Mouse (Mus musculus) ES-E14 (cell line): Measurements from ENCODE around the gene Dcps. TPM values are rescaled to one million over a fixed set of nuclear protein-coding genes. Genes with fewer than 3 reads are reported as not detected.

Experiments
- DNase-seq: peaks from one replicate; pipeline ENCODE4 v3.0.0-alpha.2; 2013; ENCODE audit warnings: low read depth, low spot score
- H3K27ac ChIP-seq: 2 replicates; pipeline ENCODE4 v1.5.1; 2012; ENCODE audit warnings: low read depth, mild to moderate bottlenecking, low read length, moderate library complexity, mixed read lengths; ENCODE audit not compliant: poor library complexity, insufficient read depth, severe bottlenecking
- H3K36me3 ChIP-seq: 2 replicates; pipeline ENCODE4 v1.6.1; 2012; ENCODE audit warnings: mild to moderate bottlenecking, low read length, moderate library complexity, mixed read lengths; ENCODE audit not compliant: control insufficient read depth, poor library complexity, insufficient read depth, severe bottlenecking
- H3K4me1 ChIP-seq, 2 experiments: fragments of 150-350 bp in 1 of 2; sonication (generic) in 1 of 2; 2 replicates each; pipeline ENCODE4 v1.6.1; 2012; ENCODE audit warnings: low read length in 2 of 2, mild to moderate bottlenecking in 1 of 2, mixed read lengths in 1 of 2; ENCODE audit not compliant: control insufficient read depth in 2 of 2, insufficient read depth in 2 of 2, poor library complexity in 1 of 2
- H3K4me3 ChIP-seq, 2 experiments: fragments of 150-350 bp in 1 of 2; sonication (generic) in 1 of 2; 2 replicates each; pipeline ENCODE4 v1.5.1; 2012; ENCODE audit warnings: low read length in 2 of 2, low read depth in 1 of 2, mild to moderate bottlenecking in 1 of 2, mixed read lengths in 1 of 2; ENCODE audit not compliant: insufficient read depth in 1 of 2, poor library complexity in 1 of 2, severe bottlenecking in 1 of 2
- H3K9ac ChIP-seq: 2 replicates; pipeline ENCODE4 v1.6.1; 2012; ENCODE audit warnings: low read depth, mild to moderate bottlenecking, low read length, mixed read lengths; ENCODE audit not compliant: poor library complexity, insufficient read depth, severe bottlenecking
- H3K9me3 ChIP-seq: fragments of 150-350 bp; sonication (generic); 2 replicates; pipeline ENCODE4 v1.6.1; 2012; ENCODE audit warnings: low read depth, mild to moderate bottlenecking, low read length; ENCODE audit not compliant: control insufficient read depth, insufficient read depth
- CHD2 ChIP-seq: IDR thresholded peaks from 2 replicates; pipeline ENCODE4 v1.6.1; 2014; ENCODE audit warnings: mild to moderate bottlenecking, low read depth, low read length, inconsistent platforms
- HCFC1 ChIP-seq: IDR thresholded peaks from 2 replicates; pipeline ENCODE4 v1.6.1; 2012; ENCODE audit warnings: low read length, inconsistent platforms, borderline replicate concordance; ENCODE audit not compliant: insufficient read depth
- MAFK ChIP-seq: IDR thresholded peaks from 2 replicates; pipeline ENCODE4 v1.6.1; 2014; ENCODE audit warnings: mild to moderate bottlenecking, low read depth, low read length, inconsistent platforms; ENCODE audit not compliant: insufficient read depth
- ZC3H11A ChIP-seq: IDR thresholded peaks from 2 replicates; pipeline ENCODE4 v1.6.1; 2012; ENCODE audit warnings: low read depth, mild to moderate bottlenecking, inconsistent platforms, low read length, borderline replicate concordance
- ZNF384 ChIP-seq: IDR thresholded peaks from 2 replicates; pipeline ENCODE4 v1.6.1; 2012; ENCODE audit warnings: low read depth, low read length, inconsistent platforms
- in situ Hi-C, 2 experiments: fragments of 600-800 bp; cut with MboI; formaldehyde crosslinking; loops; one replicate each; pipeline ENCODE4 v1.15.1; 2025; ENCODE audit warnings: low sequenced_read_pairs in 2 of 2, inconsistent platforms in 1 of 2; ENCODE audit not compliant: unreplicated experiment in 2 of 2
- total RNA-seq: library from RNA; depleted of rRNA; stranded (reverse); fragments of 300-350 nt; gene quantifications from 2 replicates; pipeline ENCODE4 v1.2.3, GENCODE M21; 2012

Gene Dcps
- total RNA-seq, 1 experiment, result 42.9 TPM

DNA sequence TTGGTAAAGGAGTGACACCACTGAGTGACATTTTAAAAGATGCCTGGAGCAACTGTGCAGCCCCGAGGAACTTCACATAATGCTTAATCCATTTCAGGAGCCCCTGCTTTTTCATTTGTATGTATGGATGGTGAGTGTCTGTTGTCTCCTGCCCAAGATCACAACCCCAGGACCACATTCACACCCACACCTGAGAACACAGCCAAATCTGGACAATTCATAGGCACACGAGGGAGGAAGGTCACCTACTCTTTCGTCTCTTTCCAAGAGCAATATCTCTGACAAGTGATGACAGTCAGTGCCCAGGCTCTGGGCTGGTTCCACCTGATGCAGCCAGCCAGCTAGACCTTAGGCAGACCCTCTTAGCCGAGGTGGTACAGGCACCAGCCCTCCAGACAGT is 71.2 kb downstream of the Dcps start:
- H3K36me3 ChIP-seq, result no peaks in the 10 kb centered on the region
- in situ Hi-C loops, result no loop called here
- peaks cover 2 to 6% of the 10 kb centered on the region in 2 experiments; a peak in 2 of 4 replicates for H3K4me1 ChIP-seq
- H3K4me3 ChIP-seq, result no peak overlapping the region
- TF ChIP-seq HCFC1 (no peak), ZNF384 (no peak), ZC3H11A (no peak), MAFK (no peak), CHD2 (no peak)
- H3K9me3 ChIP-seq, result no peaks in the 10 kb centered on the region
- no peak for DNase-seq
- no peak overlapping the region for H3K27ac ChIP-seq
- H3K9ac ChIP-seq, result no peak overlapping the region

DNA sequence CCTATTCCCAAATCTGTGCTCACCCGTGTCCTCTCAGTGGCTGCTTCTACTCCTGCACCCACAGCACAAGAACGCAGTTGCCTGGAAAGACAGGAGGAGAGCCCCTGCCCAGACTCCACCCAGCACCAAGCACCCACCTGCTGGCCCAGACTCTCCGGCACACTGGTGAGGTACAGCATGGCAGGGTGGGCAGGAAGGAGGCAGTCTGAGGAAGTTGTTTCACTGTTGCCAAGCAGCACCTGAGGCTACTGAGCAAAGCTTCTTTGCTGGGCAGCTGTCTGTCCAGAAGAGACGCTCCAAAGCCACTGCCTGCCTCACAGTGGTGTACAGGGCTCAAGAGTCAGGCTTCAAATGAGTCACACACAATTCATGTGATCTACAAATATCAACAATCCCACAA is 77.1 kb downstream of the Dcps start:
- in situ Hi-C loops, result no loop called here
- no peak overlapping the region for H3K9ac ChIP-seq
- TF ChIP-seq ZC3H11A (no peak), ZNF384 (no peak), MAFK (no peak), HCFC1 (no peak), CHD2 (no peak)
- peaks cover 0 to 5% of the 10 kb centered on the region in 2 experiments; a peak in 1 of 4 replicates for H3K4me1 ChIP-seq
- no peaks in the 10 kb centered on the region for H3K9me3 ChIP-seq
- no peak for DNase-seq
- H3K4me3 ChIP-seq, result no peak overlapping the region
- H3K36me3 ChIP-seq, result no peaks in the 10 kb centered on the region
- H3K27ac ChIP-seq, result no peak overlapping the region

DNA sequence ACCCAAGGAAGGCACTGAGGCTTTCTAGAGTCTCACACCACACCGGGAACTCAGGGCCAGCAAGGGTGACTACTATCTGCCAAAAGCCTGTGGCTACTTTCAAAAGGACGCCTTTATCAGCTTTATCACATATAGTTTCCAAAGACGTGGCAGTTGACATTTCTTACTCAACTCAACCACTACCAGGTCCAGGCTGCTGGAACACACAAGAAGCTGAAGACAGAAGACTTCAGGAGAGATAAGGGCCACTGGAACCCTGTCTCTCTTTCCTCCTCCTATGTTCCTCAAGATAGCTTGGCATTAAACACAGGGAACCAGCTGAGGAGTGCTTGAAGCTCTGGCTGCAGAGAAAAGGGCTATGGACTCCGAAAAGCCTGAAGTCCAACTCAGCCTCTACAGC is 78.0 kb downstream of the Dcps start:
- H3K9ac ChIP-seq, result no peak overlapping the region
- peaks cover 0 to 5% of the 10 kb centered on the region in 2 experiments; a peak in 1 of 4 replicates for H3K4me1 ChIP-seq
- no peaks in the 10 kb centered on the region for H3K9me3 ChIP-seq
- H3K27ac ChIP-seq, result no peak overlapping the region
- no peak overlapping the region for H3K4me3 ChIP-seq
- TF ChIP-seq CHD2, result no peak
- TF ChIP-seq HCFC1, result no peak
- TF ChIP-seq MAFK, result no peak
- no peak for TF ChIP-seq ZNF384
- TF ChIP-seq ZC3H11A, result no peak
- in situ Hi-C loops, result no loop called here
- DNase-seq, result no peak
- no peaks in the 10 kb centered on the region for H3K36me3 ChIP-seq

DNA sequence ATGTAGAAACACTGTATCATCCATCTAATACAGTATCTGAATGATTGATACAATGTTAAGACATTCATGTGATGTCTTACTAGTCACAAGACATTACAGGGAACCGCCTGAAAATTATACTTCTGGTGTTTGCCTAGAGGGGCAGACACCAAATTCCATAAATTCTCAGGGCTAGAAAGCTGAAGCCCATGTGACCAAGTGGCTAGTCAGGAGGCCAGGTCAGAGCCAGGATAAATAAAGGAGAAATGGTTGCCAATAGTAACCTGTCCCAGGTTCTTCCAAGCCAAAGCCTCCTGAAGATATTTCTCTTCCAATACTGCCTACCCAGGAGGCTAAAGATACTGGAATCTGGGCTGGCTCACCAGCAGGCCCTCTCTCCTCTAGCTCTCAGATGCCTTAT is 80.1 kb downstream of the Dcps start:
- H3K9ac ChIP-seq, result no peak overlapping the region
- no peak for DNase-seq
- no peak overlapping the region for H3K4me3 ChIP-seq
- TF ChIP-seq ZC3H11A (no peak), HCFC1 (no peak), MAFK (no peak), CHD2 (no peak), ZNF384 (no peak)
- no peaks in the 10 kb centered on the region for H3K9me3 ChIP-seq
- no peaks in the 10 kb centered on the region for H3K36me3 ChIP-seq
- in situ Hi-C loops, result no loop called here
- peaks cover 0 to 5% of the 10 kb centered on the region in 2 experiments; a peak in 1 of 4 replicates for H3K4me1 ChIP-seq
- no peak overlapping the region for H3K27ac ChIP-seq

DNA sequence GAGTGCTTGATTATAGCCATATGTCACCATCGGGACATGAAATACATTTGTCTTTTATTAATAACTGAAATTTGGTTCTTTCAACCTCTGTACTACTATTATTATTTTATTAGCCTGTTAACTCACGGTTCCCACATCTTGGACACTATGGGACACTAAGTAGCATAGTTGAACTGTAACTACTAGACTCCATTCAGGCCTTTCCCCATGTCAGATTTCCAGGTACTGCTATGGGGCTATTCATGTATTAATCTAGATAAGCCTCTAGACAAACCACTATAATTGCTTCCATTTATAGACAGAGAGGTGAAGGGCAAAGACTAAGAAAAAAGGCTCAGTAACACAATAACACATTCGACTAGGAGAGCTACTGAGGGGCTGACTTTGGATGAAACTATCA is 82.5 kb downstream of the Dcps start:
- no peaks in the 10 kb centered on the region for H3K9me3 ChIP-seq
- no peak overlapping the region for H3K27ac ChIP-seq
- no peak overlapping the region for H3K9ac ChIP-seq
- no peaks in the 10 kb centered on the region for H3K4me1 ChIP-seq
- H3K36me3 ChIP-seq, result no peaks in the 10 kb centered on the region
- no peak for DNase-seq
- no peak overlapping the region for H3K4me3 ChIP-seq
- TF ChIP-seq CHD2 (no peak), ZNF384 (no peak), MAFK (no peak), ZC3H11A (no peak), HCFC1 (no peak)
- in situ Hi-C loops, result no loop called here
